Mouse (Mus musculus) lung, postnatal 0 days (tissue): Measurements from ENCODE around the gene Btnl10. TPM values are rescaled to one million over a fixed set of nuclear protein-coding genes. Genes with fewer than 3 reads are reported as not detected.

Experiments used
- ATAC-seq: fragments of 200-750 bp; cut with Nextera tagmentation; 2 replicates; pipeline ENCODE4 v1.8.0; 2017; ENCODE audit warnings: moderate library complexity
- DNase-seq: peaks from one replicate; pipeline ENCODE4 v3.0.0-alpha.2; 2016; ENCODE audit warnings: low spot score
- H3K27ac ChIP-seq: fragments of 300-500 bp; sonication (generic); 2 replicates; pipeline ENCODE4 v1.5.1; 2014; ENCODE audit warnings: antibody characterized with exemption, mild to moderate bottlenecking, low read length, mixed read lengths
- H3K27me3 ChIP-seq: fragments of 300-500 bp; sonication (generic); replicated peaks from 2 replicates; pipeline ENCODE4 v1.6.1; 2014; ENCODE audit warnings: low read length, mixed read lengths; ENCODE audit not compliant: insufficient read depth
- H3K36me3 ChIP-seq: fragments of 300-500 bp; sonication (generic); 2 replicates; pipeline ENCODE4 v1.6.1; 2014; ENCODE audit warnings: low read length, mixed read lengths; ENCODE audit not compliant: insufficient read depth
- H3K4me1 ChIP-seq: fragments of 300-500 bp; sonication (generic); 2 replicates; pipeline ENCODE4 v1.6.1; 2014; ENCODE audit warnings: antibody characterized with exemption, low read depth, low read length, mixed read lengths; ENCODE audit not compliant: insufficient read depth
- H3K4me2 ChIP-seq: fragments of 300-500 bp; sonication (generic); replicated peaks from 2 replicates; pipeline ENCODE4 v1.6.1; 2014; ENCODE audit warnings: low read depth, mild to moderate bottlenecking, low read length, moderate library complexity, mixed read lengths
- H3K4me3 ChIP-seq: fragments of 300-500 bp; sonication (generic); 2 replicates; pipeline ENCODE4 v1.5.1; 2014; ENCODE audit warnings: low read depth, low read length
- H3K9ac ChIP-seq: fragments of 300-500 bp; sonication (generic); replicated peaks from 2 replicates; pipeline ENCODE4 v1.6.1; 2014; ENCODE audit warnings: low read depth, mild to moderate bottlenecking
- H3K9me3 ChIP-seq: fragments of 300-500 bp; sonication (generic); 2 replicates; pipeline ENCODE4 v1.6.1; 2016; ENCODE audit warnings: low read length, mixed read lengths
- CTCF ChIP-seq: IDR thresholded peaks from 2 replicates; pipeline ENCODE4 v1.5.1; 2016; ENCODE audit warnings: antibody characterized with exemption, mild to moderate bottlenecking
- EP300 ChIP-seq: IDR thresholded peaks from 2 replicates; pipeline ENCODE4 v1.6.1; 2016; ENCODE audit warnings: antibody characterized with exemption, mild to moderate bottlenecking, control low read depth
- WGBS: fragments of 180-500 bp; shearing (Covaris S2); extraction: QIAGEN DNeasy Blood & Tissue Kit; methylation state at CpG from one replicate; pipeline ENCODE4 v1.1.7; 2014; 5-methylcytosine and 5-hydroxymethylcytosine counted together
- polyA plus RNA-seq: library from polyadenylated mRNA; unstranded; fragments of >200 nt; fragmentation: Nextera tagmentation; extraction: Ambion mirVana; gene quantifications from 2 replicates; pipeline ENCODE4 v1.2.1, GENCODE M21; 2015

The Btnl10 gene
- polyA plus RNA-seq, 1 experiment from 2014 or later: 0.12 TPM

DNA sequence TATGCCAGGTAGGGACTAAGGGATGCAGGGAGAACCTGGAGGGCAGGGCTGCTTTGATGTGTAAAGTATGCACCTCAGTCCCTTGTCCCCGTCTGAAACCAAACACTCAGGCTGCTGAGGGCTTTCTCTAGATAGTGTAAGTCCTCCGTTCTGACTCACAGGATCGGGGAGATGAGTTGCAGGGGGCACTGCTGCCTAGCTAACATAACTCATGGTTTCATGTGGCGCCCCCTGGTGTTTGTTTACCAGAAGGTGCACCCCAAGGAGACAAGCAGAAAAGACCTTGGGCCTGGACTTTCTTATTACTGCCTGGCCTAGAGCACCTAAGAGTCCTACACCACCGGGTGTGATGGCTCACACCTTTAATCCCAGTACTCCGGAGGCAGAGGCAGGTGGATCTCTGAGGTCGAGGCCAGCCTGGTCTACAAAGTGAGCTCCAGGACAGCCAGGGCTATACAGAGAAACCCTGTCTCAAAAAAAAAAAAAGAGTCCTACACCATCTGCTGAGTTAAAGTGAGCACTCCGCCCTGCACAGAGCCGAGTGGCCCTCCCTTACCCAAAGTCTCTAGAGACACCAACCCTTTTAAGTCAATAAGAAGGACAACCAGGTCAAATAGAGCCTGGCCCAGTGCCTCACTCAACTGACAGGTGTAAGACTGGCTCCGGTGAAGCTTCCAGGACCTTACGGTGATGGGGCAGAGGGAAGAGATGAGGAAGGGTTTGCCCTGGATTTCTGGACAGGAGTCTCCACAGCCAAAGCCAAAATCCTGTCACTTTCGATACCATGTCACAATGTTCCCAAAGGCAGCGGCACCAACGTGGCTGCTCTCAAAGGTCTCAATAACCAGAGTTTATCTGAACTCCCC is 596 bp upstream of the Btnl10 start:
- peak; percentile 77 for ATAC-seq
- TF ChIP-seq CTCF: peak; percentile 79
- no peak for TF ChIP-seq EP300
- Histone ChIP-seq H3K4me3 (no peak overlapping the region), H3K9me3 (no peaks in the 10 kb centered on the region), H3K27me3 (no peaks in the 10 kb centered on the region), H3K36me3 (no peaks in the 10 kb centered on the region), H3K27ac (no peak overlapping the region), H3K4me2 (no peak overlapping the region), H3K4me1 (peaks cover 6% of the 10 kb centered on the region; the same call in 1 of the 2 replicates), H3K9ac (no peak overlapping the region)
- WGBS: 45% methylated on average over 14 of the region's 14 CpGs
- DNase-seq: peak; percentile 79

GRCm38 (mm10) chr11:58918759-58919158 is 1.1 kb downstream of the Btnl10 start:
- ATAC-seq (no peak), DNase-seq (no peak)
- Histone ChIP-seq H3K9me3 (no peaks in the 10 kb centered on the region), H3K4me3 (no peak overlapping the region), H3K27me3 (no peaks in the 10 kb centered on the region), H3K4me1 (peaks cover 6% of the 10 kb centered on the region; the same call in 1 of the 2 replicates), H3K36me3 (no peaks in the 10 kb centered on the region), H3K27ac (no peak overlapping the region), H3K9ac (no peak overlapping the region), H3K4me2 (no peak overlapping the region)
- no peak for TF ChIP-seq EP300
- no peak for TF ChIP-seq CTCF
- WGBS: 64% methylated on average over 5 of the region's 5 CpGs

DNA sequence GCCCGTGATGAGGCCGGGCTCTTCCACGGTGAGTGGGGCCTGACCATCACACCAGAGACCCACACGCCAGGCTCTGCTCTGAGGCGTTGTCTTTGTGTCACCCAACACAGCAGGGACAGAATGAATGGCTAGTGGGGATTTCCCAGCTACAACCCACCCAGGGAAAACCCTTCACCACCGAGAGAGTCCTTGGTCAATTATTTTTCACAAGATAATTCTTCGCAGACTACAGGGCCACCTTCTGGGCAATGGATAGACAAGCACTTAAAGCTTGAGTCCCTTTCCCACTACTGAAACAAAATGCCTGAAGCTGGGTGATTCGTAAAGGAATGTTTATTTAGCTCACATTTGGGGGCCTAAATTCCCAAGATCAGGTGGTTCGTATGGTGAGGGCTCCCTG is 4.7 kb downstream of the Btnl10 start:
- Histone ChIP-seq H3K36me3 (no peaks in the 10 kb centered on the region), H3K4me2 (no peak overlapping the region), H3K27ac (no peak overlapping the region), H3K27me3 (no peaks in the 10 kb centered on the region), H3K4me3 (no peak overlapping the region), H3K9me3 (no peaks in the 10 kb centered on the region), H3K9ac (no peak overlapping the region), H3K4me1 (no peaks in the 10 kb centered on the region)
- TF ChIP-seq CTCF (no peak), EP300 (no peak)
- no peak for DNase-seq
- ATAC-seq: no peak
- 76% methylated on average over 9 of the region's 9 CpGs for WGBS

DNA sequence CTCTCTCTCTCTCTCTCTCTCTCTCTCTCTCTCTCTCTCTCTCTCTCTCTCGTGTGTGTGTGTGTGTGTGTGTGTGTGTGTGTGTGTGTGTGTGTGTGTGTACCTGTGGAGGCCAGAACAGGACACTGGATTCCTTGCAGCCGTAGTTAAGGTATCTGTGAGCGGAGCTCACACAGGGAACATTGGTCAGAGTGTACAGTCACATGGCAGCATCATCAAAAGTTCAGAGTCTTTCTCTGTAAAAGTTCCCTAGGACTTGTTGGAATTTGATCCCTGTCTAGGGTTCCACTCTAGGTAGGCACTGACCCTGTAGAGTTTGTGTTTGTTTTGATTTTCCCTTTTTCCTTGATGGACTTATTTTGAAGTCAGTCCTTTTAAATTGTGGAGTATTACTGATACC is 8.9 kb downstream of the Btnl10 start:
- Histone ChIP-seq H3K4me1 (no peaks in the 10 kb centered on the region), H3K4me2 (no peak overlapping the region), H3K9me3 (no peaks in the 10 kb centered on the region), H3K36me3 (0 out of 2 replicates have a peak, but pooled peaks cover 2% of the 10 kb centered on the region), H3K9ac (no peak overlapping the region), H3K27me3 (no peaks in the 10 kb centered on the region), H3K4me3 (no peak overlapping the region), H3K27ac (no peak overlapping the region)
- ATAC-seq: no peak
- no peak for TF ChIP-seq CTCF
- TF ChIP-seq EP300: no peak
- 64% methylated on average over 2 of the region's 3 CpGs for WGBS
- DNase-seq: no peak

GRCm38 (mm10) chr11:58927053-58927452 is 9.3 kb downstream of the Btnl10 start:
- no peak for TF ChIP-seq CTCF
- no peak for TF ChIP-seq EP300
- H3K4me2 ChIP-seq: no peak overlapping the region
- H3K4me1 ChIP-seq: no peaks in the 10 kb centered on the region
- no peak for ATAC-seq
- WGBS: 67% methylated on average over 2 of the region's 2 CpGs
- no peak for DNase-seq
- H3K9me3 ChIP-seq: no peaks in the 10 kb centered on the region
- H3K36me3 ChIP-seq: 0 out of 2 replicates have a peak, but pooled peaks cover 4% of the 10 kb centered on the region
- H3K9ac ChIP-seq: no peak overlapping the region
- H3K27me3 ChIP-seq: no peaks in the 10 kb centered on the region
- no peak overlapping the region for H3K4me3 ChIP-seq
- no peak overlapping the region for H3K27ac ChIP-seq

DNA sequence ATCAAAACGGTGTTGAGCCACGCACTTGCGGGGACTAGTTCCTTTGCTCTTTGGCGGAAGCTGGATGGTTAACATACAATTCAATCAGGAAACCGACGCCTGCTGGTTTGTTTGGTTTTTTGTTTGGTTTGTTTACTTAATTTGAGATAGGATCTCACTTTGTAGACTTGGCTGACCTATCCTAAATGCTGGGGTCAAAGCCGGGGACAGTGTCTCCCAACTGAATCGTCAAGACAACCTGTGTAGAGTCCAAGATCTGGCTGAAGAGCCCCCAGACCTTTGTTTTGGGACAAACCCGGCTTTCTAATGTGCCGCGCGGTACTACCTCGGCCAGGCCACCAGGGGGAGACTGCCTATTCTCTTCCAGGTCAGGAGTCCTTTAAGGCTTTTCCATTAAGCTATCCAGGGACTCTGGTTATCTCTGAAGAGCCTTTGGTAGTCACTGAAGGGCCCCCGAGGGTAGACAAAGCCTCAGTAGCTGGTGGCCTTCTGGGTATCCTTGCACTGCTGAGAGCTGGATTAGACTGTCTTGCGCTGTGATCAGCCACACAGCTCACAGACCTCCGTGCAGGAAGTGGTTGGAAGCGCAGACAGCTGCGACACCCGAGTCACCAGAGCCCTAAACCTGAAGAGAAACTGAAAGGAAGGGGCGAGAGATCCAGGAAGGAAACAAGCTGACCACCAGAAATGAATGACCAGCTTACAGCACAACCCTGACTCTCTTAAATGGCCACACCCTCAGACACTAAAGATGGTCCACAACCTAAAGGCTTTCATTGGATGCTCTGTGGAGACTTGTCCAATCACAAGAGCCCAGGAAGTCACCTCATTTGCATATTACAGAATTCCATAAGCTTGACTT is 10.3 kb downstream of the Btnl10 start:
- no peaks in the 10 kb centered on the region for H3K4me1 ChIP-seq
- no peak overlapping the region; the same call in 1 of the 2 replicates for H3K9ac ChIP-seq
- peak; percentile 94 for ATAC-seq
- peak overlapping the region; percentile 41 for H3K4me3 ChIP-seq
- H3K4me2 ChIP-seq: peak overlapping the region; percentile 55
- peak overlapping the region; percentile 76 for H3K27ac ChIP-seq
- no peaks in the 10 kb centered on the region for H3K27me3 ChIP-seq
- peak; percentile 91 for DNase-seq
- peaks cover 8% of the 10 kb centered on the region; the same call in 1 of the 2 replicates for H3K36me3 ChIP-seq
- 14% methylated on average over 20 of the region's 20 CpGs for whole genome bisulfite sequencing
- no peaks in the 10 kb centered on the region for H3K9me3 ChIP-seq
- TF ChIP-seq EP300 (peak; percentile 64), CTCF (peak; percentile 80)
